8 mouse cellular contexts compared by ENCODE assay signal in genomic region chr9:44134851-44135730, GRCm38 (mm10). TPM values are rescaled to one million over a fixed set of nuclear protein-coding genes. Genes with fewer than 3 reads are reported as not detected.
A peak's percentile ranks its signal among the peaks of the same experiment; 100 is the strongest.
DNase-seq lines count a peak whose midpoint lies in the region; ATAC-seq and TF ChIP-seq lines count a peak whose summit lies in the region.

No protein-coding gene starts in this region.

- H3K27me3 ChIP-seq in liver, embryonic 13.5 days, result peaks cover 72% of the 10 kb centered on the region
- peaks cover 70% of the 10 kb centered on the region for H3K27me3 ChIP-seq in neural tube, embryonic 13.5 days

- 5% methylated on average over 48 of the region's 49 CpGs for WGBS in liver, embryonic 13.5 days (ENCODE audit: insufficient replicate concordance)
- WGBS in neural tube, embryonic 13.5 days, result 3% methylated on average over 49 of the region's 49 CpGs

- H3K9me3 ChIP-seq in liver, embryonic 13.5 days (replicated peaks), result no peaks in the 10 kb centered on the region
- no peaks in the 10 kb centered on the region for H3K9me3 ChIP-seq in neural tube, embryonic 13.5 days

- peak overlapping the region; percentile 27 for H3K9ac ChIP-seq in liver, embryonic 13.5 days
- peak overlapping the region; percentile 69 for H3K9ac ChIP-seq in neural tube, embryonic 13.5 days

- peaks cover 40% of the 10 kb centered on the region for H3K4me1 ChIP-seq in liver, embryonic 13.5 days (replicated peaks)
- H3K4me1 ChIP-seq in neural tube, embryonic 13.5 days (replicated peaks), result peaks cover 48% of the 10 kb centered on the region

- TF ChIP-seq POLR2A in brain, embryonic 14.5 days (IDR thresholded peaks at IDR 0.05; ENCODE audit: borderline replicate concordance, extremely low read depth, insufficient read depth, insufficient read length, poor library complexity, severe bottlenecking), result no peak

- peak overlapping the region; percentile 69 for H3K4me2 ChIP-seq in liver, embryonic 13.5 days
- peak overlapping the region; percentile 84 for H3K4me2 ChIP-seq in neural tube, embryonic 13.5 days

- peak; percentile 43 for DNase-seq in embryo, embryonic 11 days
- DNase-seq in embryo, embryonic 10.5 days (ENCODE audit: low spot score), result no peak
- peak; percentile 65 for DNase-seq in brain, embryonic 14.5 days (ENCODE audit: low read depth)
- DNase-seq in gastrocnemius, postnatal 10 days, result peak; percentile 66
- DNase-seq in induced T-regulatory cell, adult 2 months (ENCODE audit: low read depth), result peak; percentile 58
- no peak for DNase-seq in liver, embryonic 13.5 days
- no peak for DNase-seq in left cerebral cortex, adult 9 months (ENCODE audit: low spot score in 2 of 2)

- no peak; the same call in 1 of the 2 replicates for ATAC-seq in liver, embryonic 13.5 days (ENCODE audit: low read depth)
- ATAC-seq in neural tube, embryonic 13.5 days (ENCODE audit: low read depth), result peak; percentile 19; the same call in 1 of the 2 replicates

- no peak overlapping the region for H3K27ac ChIP-seq in liver, embryonic 13.5 days
- peak overlapping the region; percentile 65 for H3K27ac ChIP-seq in neural tube, embryonic 13.5 days (replicated peaks)

- peak overlapping the region; percentile 57 for H3K4me3 ChIP-seq in liver, embryonic 13.5 days (replicated peaks)
- peak overlapping the region; percentile 51 for H3K4me3 ChIP-seq in neural tube, embryonic 13.5 days

- no peak for TF ChIP-seq CTCF in brain, embryonic 14.5 days (IDR thresholded peaks at IDR 0.05; ENCODE audit: borderline replicate concordance, extremely low read depth, insufficient read depth, insufficient read length)

- 0 out of 2 replicates have a peak, but pooled peaks cover 4% of the 10 kb centered on the region for H3K36me3 ChIP-seq in liver, embryonic 13.5 days
- H3K36me3 ChIP-seq in neural tube, embryonic 13.5 days, result 0 out of 2 replicates have a peak, but pooled peaks cover 2% of the 10 kb centered on the region

RNA-seq across cellular contexts. Expression of gene Mcam, which starts 0.8 kb away (rescaled TPM):
- polyA plus RNA-seq in brain, embryonic 14.5 days (2012; rRNA removed), result 28.5 and 28.9 TPM in 2 replicates
- total RNA-seq in gastrocnemius, postnatal 10 days (2021), result 100 to 1,000 TPM; 107 to 115 TPM
- polyA plus RNA-seq in liver, embryonic 13.5 days (2015; fragmentation: Nextera tagmentation; extraction: Ambion mirVana), result 3.7 and 4.0 TPM in 2 replicates
- polyA plus RNA-seq in neural tube, embryonic 13.5 days (2015; fragmentation: Nextera tagmentation; extraction: Ambion mirVana), result 21.0 and 23.6 TPM in 2 replicates

RNA-seq across cellular contexts. Expression of gene Rnf26, which starts 21.8 kb away (rescaled TPM):
- 31.4 and 34.7 TPM in 2 replicates for polyA plus RNA-seq in brain, embryonic 14.5 days (2012; rRNA removed)
- 10 to 100 TPM; 13.0 to 15.1 TPM for total RNA-seq in gastrocnemius, postnatal 10 days (2021)
- polyA plus RNA-seq in liver, embryonic 13.5 days (2015; fragmentation: Nextera tagmentation; extraction: Ambion mirVana), result 36.9 and 38.7 TPM in 2 replicates
- polyA plus RNA-seq in neural tube, embryonic 13.5 days (2015; fragmentation: Nextera tagmentation; extraction: Ambion mirVana), result 34.5 and 35.4 TPM in 2 replicates

RNA-seq across cellular contexts. Expression of gene Gm49380, which starts 21.8 kb away (rescaled TPM):
- polyA plus RNA-seq in brain, embryonic 14.5 days (2012; rRNA removed), result 0.06 and 0.29 TPM in 2 replicates
- total RNA-seq in gastrocnemius, postnatal 10 days (2021), result under 1 TPM; 0.23 to 0.49 TPM
- 0.05 TPM in 1 of 2 replicates, not detected in the other for polyA plus RNA-seq in liver, embryonic 13.5 days (2015; fragmentation: Nextera tagmentation; extraction: Ambion mirVana)
- polyA plus RNA-seq in neural tube, embryonic 13.5 days (2015; fragmentation: Nextera tagmentation; extraction: Ambion mirVana), result 0.18 and 0.28 TPM in 2 replicates

RNA-seq across cellular contexts. Expression of gene C1qtnf5, which starts 28.0 kb away (rescaled TPM):
- polyA plus RNA-seq in brain, embryonic 14.5 days (2012; rRNA removed), result 5.2 and 6.8 TPM in 2 replicates
- total RNA-seq in gastrocnemius, postnatal 10 days (2021), result 10 to 100 TPM; 25.9 to 26.0 TPM
- 0.17 and 0.20 TPM in 2 replicates for polyA plus RNA-seq in liver, embryonic 13.5 days (2015; fragmentation: Nextera tagmentation; extraction: Ambion mirVana)
- 3.1 and 3.6 TPM in 2 replicates for polyA plus RNA-seq in neural tube, embryonic 13.5 days (2015; fragmentation: Nextera tagmentation; extraction: Ambion mirVana)

RNA-seq across cellular contexts. Expression of gene Mfrp, which starts 33.6 kb away (rescaled TPM):
- 1.8 and 3.8 TPM in 2 replicates for polyA plus RNA-seq in brain, embryonic 14.5 days (2012; rRNA removed)
- total RNA-seq in gastrocnemius, postnatal 10 days (2021), result under 1 TPM in 1 of 2 experiments, not detected in 1; 0.18 TPM
- not detected in 2 replicates for polyA plus RNA-seq in liver, embryonic 13.5 days (2015; fragmentation: Nextera tagmentation; extraction: Ambion mirVana)
- not detected in 2 replicates for polyA plus RNA-seq in neural tube, embryonic 13.5 days (2015; fragmentation: Nextera tagmentation; extraction: Ambion mirVana)

Comparison
In these comparisons a context has a peak if more than half of its experiments do, and no peak if none do; other contexts are left out.
1. DNase-seq: peak in embryo, embryonic 11 days (single experiment), brain, embryonic 14.5 days (single experiment), gastrocnemius, postnatal 10 days (single experiment) and induced T-regulatory cell, adult 2 months (single experiment); none in embryo, embryonic 10.5 days (single experiment), liver, embryonic 13.5 days (single experiment) and left cerebral cortex, adult 9 months (0 of 2).